ENCODE assay signal across 22 mouse cellular contexts in the genomic region with DNA sequence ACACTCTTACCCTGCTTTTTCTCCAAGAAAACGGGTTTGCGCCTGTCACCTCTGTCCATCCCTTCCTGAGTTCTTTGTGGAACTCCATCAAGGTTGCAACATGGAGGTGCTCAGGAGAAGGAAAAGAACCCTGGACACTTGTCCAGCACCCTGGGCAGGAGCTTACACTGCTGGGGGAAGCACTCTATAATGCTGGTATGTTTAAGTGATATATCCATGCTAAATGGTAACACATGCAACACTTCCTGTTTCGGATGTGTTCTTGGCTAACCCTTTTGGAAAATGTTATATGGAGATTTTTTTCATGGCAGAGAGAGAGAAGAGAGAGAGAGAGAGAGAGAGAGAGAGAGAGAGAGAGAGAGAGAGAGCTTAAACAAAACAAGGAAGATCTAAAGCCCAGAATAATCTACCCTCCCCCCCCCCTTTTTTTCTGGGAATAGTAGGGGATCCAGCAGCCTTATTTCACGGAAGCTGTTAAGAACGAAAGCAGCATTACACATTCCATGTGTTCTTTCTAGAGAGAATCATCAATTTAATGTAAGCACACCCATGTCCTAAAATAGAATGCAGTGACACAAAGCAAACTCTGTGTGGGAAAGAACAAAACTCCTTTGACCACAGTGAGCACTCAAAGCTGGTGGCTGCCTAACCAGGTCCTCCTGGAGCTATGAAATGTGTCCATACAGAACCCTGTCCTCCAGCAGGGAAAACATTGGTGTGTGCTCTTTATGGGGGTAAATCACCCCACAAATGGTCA.
DNase-seq lines count a peak whose midpoint lies in the region; ATAC-seq and TF ChIP-seq lines count a peak whose summit lies in the region.
"Had no signal": no experiment of that assay in that cellular context is flagged by ENCODE, and none has a peak within 500 bp of the region (broad histone marks: within the 10 kb centered on the region; RNA-seq: fewer than 3 reads in every experiment).

No protein-coding gene starts in this region.

- no peak overlapping the region for H3K9ac ChIP-seq in kidney, embryonic 16.5 days (replicated peaks; ENCODE audit: low read length)
- no peak overlapping the region for H3K9ac ChIP-seq in embryonic facial prominence, embryonic 15.5 days
- H3K9ac ChIP-seq in limb, embryonic 14.5 days (ENCODE audit: low read depth, low read length, severe bottlenecking): no peak overlapping the region
- H3K9ac ChIP-seq in midbrain, embryonic 13.5 days (replicated peaks): no peak overlapping the region
- H3K9ac ChIP-seq: embryonic facial prominence, embryonic 13.5 days; forebrain, postnatal 0 days; liver, postnatal 0 days; midbrain, embryonic 15.5 days; neural tube, embryonic 15.5 days had no signal

- no peak overlapping the region for H3K4me3 ChIP-seq in kidney, embryonic 16.5 days (ENCODE audit: low read length)
- H3K4me3 ChIP-seq in embryonic facial prominence, embryonic 15.5 days (replicated peaks): no peak overlapping the region
- no peak overlapping the region for H3K4me3 ChIP-seq in limb, embryonic 14.5 days (replicated peaks; ENCODE audit: low read length)
- no peak overlapping the region for H3K4me3 ChIP-seq in midbrain, embryonic 13.5 days (replicated peaks)
- H3K4me3 ChIP-seq: embryonic facial prominence, embryonic 13.5 days; forebrain, embryonic 10.5 days; heart, embryonic 10.5 days; megakaryocyte, embryonic 14.5 days; midbrain, embryonic 15.5 days; myocyte; neural tube, embryonic 15.5 days had no signal

- peak overlapping the region; percentile 72; the same call in 1 of the 2 replicates for H3K27ac ChIP-seq in kidney, embryonic 16.5 days (ENCODE audit: low read length)
- peak overlapping the region; percentile 52 for H3K27ac ChIP-seq in embryonic facial prominence, embryonic 15.5 days (replicated peaks)
- no peak overlapping the region for H3K27ac ChIP-seq in limb, embryonic 14.5 days (replicated peaks; ENCODE audit: low read depth, low read length)
- H3K27ac ChIP-seq in midbrain, embryonic 13.5 days: no peak overlapping the region
- H3K27ac ChIP-seq: embryonic facial prominence, embryonic 13.5 days; forebrain, embryonic 10.5 days; heart, embryonic 10.5 days; midbrain, embryonic 15.5 days; neural tube, embryonic 15.5 days had no signal

- H3K4me2 ChIP-seq in kidney, embryonic 16.5 days (replicated peaks; ENCODE audit: low read depth, low read length): no peak overlapping the region
- H3K4me2 ChIP-seq in embryonic facial prominence, embryonic 15.5 days (replicated peaks): no peak overlapping the region
- 0 out of 2 replicates have a peak overlapping the region, but pooled peaks have one; percentile 10 for H3K4me2 ChIP-seq in limb, embryonic 14.5 days (replicated peaks; ENCODE audit: low read depth, low read length, severe bottlenecking)
- H3K4me2 ChIP-seq in midbrain, embryonic 13.5 days (replicated peaks): no peak overlapping the region
- H3K4me2 ChIP-seq: embryonic facial prominence, embryonic 13.5 days; midbrain, embryonic 15.5 days; neural tube, embryonic 15.5 days had no signal

- 65% methylated on average over 5 of the region's 5 CpGs for WGBS in kidney, embryonic 16.5 days
- WGBS in embryonic facial prominence, embryonic 15.5 days: 59% methylated on average over 5 of the region's 5 CpGs
- 58% methylated on average over 5 of the region's 5 CpGs for WGBS in limb, embryonic 14.5 days
- 86% methylated on average over 5 of the region's 5 CpGs for WGBS in midbrain, embryonic 13.5 days

- no peak for TF ChIP-seq POLR2A in limb, embryonic 14.5 days (IDR thresholded peaks at IDR 0.05; ENCODE audit: borderline replicate concordance, extremely low read depth, insufficient read depth, insufficient read length)

- ATAC-seq in kidney, embryonic 16.5 days (ENCODE audit: low FRiP score, low TSS enrichment): peak; percentile 57; the same call in 1 of the 2 replicates
- peak; percentile 29; the same call in 1 of the 2 replicates for ATAC-seq in embryonic facial prominence, embryonic 15.5 days (ENCODE audit: insufficient number of reproducible peaks, low FRiP score, low TSS enrichment, low read depth)
- ATAC-seq in limb, embryonic 14.5 days (ENCODE audit: low FRiP score, low read depth): no peak
- ATAC-seq in midbrain, embryonic 13.5 days: no peak
- ATAC-seq: forebrain, postnatal 0 days; liver, postnatal 0 days; midbrain, embryonic 15.5 days had no signal

- DNase-seq in kidney, adult 9 months: no peak
- DNase-seq in Muller cell, postnatal 12 days (ENCODE audit: inconsistent ontology term): peak; percentile 30
- DNase-seq in limb, embryonic 14.5 days (ENCODE audit: low spot score): peak; percentile 15
- DNase-seq in layer of hippocampus, postnatal 36 days: no peak
- no peak for DNase-seq in adrenal gland, postnatal 10 days
- DNase-seq: adrenal gland, adult 2 months; cerebellum, adult 9-11 months; forebrain, postnatal 0 days; heart, postnatal 10 days; kidney, postnatal 36 days; liver, postnatal 0 days; thymus, postnatal 25 days had no signal

- H3K36me3 ChIP-seq in kidney, embryonic 16.5 days (ENCODE audit: insufficient read depth, low read length): no peaks in the 10 kb centered on the region
- H3K36me3 ChIP-seq in embryonic facial prominence, embryonic 15.5 days: no peaks in the 10 kb centered on the region
- no peaks in the 10 kb centered on the region for H3K36me3 ChIP-seq in limb, embryonic 14.5 days (ENCODE audit: control insufficient read depth, insufficient read depth, low read length)
- H3K36me3 ChIP-seq in midbrain, embryonic 13.5 days: no peaks in the 10 kb centered on the region
- H3K36me3 ChIP-seq: embryonic facial prominence, embryonic 13.5 days; forebrain, embryonic 10.5 days; heart, embryonic 10.5 days; midbrain, embryonic 15.5 days; neural tube, embryonic 15.5 days had no signal

- peaks cover 5% of the 10 kb centered on the region; the same call in 1 of the 2 replicates for H3K4me1 ChIP-seq in kidney, embryonic 16.5 days (ENCODE audit: insufficient read depth, low read length)
- peaks cover 7% of the 10 kb centered on the region; the same call in 1 of the 2 replicates for H3K4me1 ChIP-seq in embryonic facial prominence, embryonic 15.5 days
- peaks cover 6% of the 10 kb centered on the region; the same call in 1 of the 2 replicates for H3K4me1 ChIP-seq in limb, embryonic 14.5 days (ENCODE audit: control insufficient read depth, insufficient read depth, low read length)
- H3K4me1 ChIP-seq in midbrain, embryonic 13.5 days (replicated peaks): no peaks in the 10 kb centered on the region
- H3K4me1 ChIP-seq: megakaryocyte, embryonic 14.5 days; midbrain, embryonic 15.5 days; neural tube, embryonic 15.5 days had no signal

- no peaks in the 10 kb centered on the region for H3K9me3 ChIP-seq in kidney, embryonic 16.5 days (ENCODE audit: low read length)
- no peaks in the 10 kb centered on the region for H3K9me3 ChIP-seq in embryonic facial prominence, embryonic 15.5 days (replicated peaks)
- H3K9me3 ChIP-seq in limb, embryonic 14.5 days (ENCODE audit: control insufficient read depth, low read length): no peaks in the 10 kb centered on the region
- H3K9me3 ChIP-seq in midbrain, embryonic 13.5 days: no peaks in the 10 kb centered on the region
- H3K9me3 ChIP-seq: embryonic facial prominence, embryonic 13.5 days; forebrain, embryonic 10.5 days; heart, embryonic 10.5 days; megakaryocyte, embryonic 14.5 days; midbrain, embryonic 15.5 days; neural tube, embryonic 15.5 days had no signal

- no peaks in the 10 kb centered on the region for H3K27me3 ChIP-seq in kidney, embryonic 16.5 days (ENCODE audit: insufficient read depth, low read length)
- no peaks in the 10 kb centered on the region for H3K27me3 ChIP-seq in embryonic facial prominence, embryonic 15.5 days
- no peaks in the 10 kb centered on the region for H3K27me3 ChIP-seq in limb, embryonic 14.5 days (ENCODE audit: control insufficient read depth, insufficient read depth, low read length)
- no peaks in the 10 kb centered on the region for H3K27me3 ChIP-seq in midbrain, embryonic 13.5 days
- H3K27me3 ChIP-seq: embryonic facial prominence, embryonic 13.5 days; midbrain, embryonic 15.5 days; neural tube, embryonic 15.5 days had no signal

Comparison
In these comparisons a context has a peak if more than half of its experiments do, and no peak if none do; other contexts are left out.
1. ATAC-seq: peak in kidney, embryonic 16.5 days (single experiment) and embryonic facial prominence, embryonic 15.5 days (single experiment); none in limb, embryonic 14.5 days (single experiment) and midbrain, embryonic 13.5 days (single experiment).
2. H3K27ac ChIP-seq: peak in kidney, embryonic 16.5 days (single experiment) and embryonic facial prominence, embryonic 15.5 days (single experiment); none in limb, embryonic 14.5 days (single experiment) and midbrain, embryonic 13.5 days (single experiment).
3. DNase-seq: peak in Muller cell, postnatal 12 days (single experiment) and limb, embryonic 14.5 days (single experiment); none in kidney, adult 9 months (single experiment), layer of hippocampus, postnatal 36 days (0 of 2) and adrenal gland, postnatal 10 days (single experiment).